Mouse (Mus musculus): ENCODE data around the gene Olfr373. TPM values are rescaled to one million over a fixed set of nuclear protein-coding genes. Genes with fewer than 3 reads are reported as not detected.
"Not testable (repeated sequence)": the region's sequence is repeated elsewhere in the genome, so short reads cannot be mapped to it uniquely, and the experiment has no call there.

The Olfr373 gene
- polyA plus RNA-seq (2014; fragmentation: Nextera tagmentation; extraction: Ambion mirVana) = not detected in 2 replicates

DNA sequence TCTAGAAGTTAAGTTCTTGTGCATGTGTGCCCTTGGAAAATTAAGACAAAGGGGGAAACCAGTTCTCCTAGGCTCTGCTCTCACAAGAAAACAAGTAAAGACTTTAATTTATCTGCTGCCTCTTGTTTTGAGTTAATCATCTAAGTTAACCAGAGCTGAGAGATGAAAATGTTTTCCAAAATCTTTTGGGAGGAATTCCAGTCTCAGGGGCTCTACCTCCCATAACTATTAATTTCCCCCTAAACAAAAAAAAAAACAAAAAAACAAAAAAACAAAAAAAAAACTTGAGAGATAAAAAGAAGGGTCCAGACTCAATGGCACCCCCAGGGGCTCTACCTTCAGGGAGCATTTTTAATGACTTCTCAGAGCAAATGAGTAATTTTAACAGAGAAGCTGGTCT, at the start of gene Olfr373:
Gene Olfr373 (plus strand): TSS at position 301 of the 400 bp plus-strand sequence.
- not testable (repeated sequence) for H3K27me3 ChIP-seq (ENCODE audit: control insufficient read depth, insufficient read depth, low read length); ATAC-seq (ENCODE audit: low FRiP score, low TSS enrichment); H3K4me3 ChIP-seq (replicated peaks; ENCODE audit: low read depth, low read length); H3K27ac ChIP-seq (replicated peaks; ENCODE audit: low read depth, low read length); H3K9me3 ChIP-seq (ENCODE audit: control insufficient read depth, low read length); DNase-seq; H3K9ac ChIP-seq (replicated peaks; ENCODE audit: low read length); H3K36me3 ChIP-seq (ENCODE audit: control insufficient read depth, insufficient read depth, low read length); H3K4me1 ChIP-seq (ENCODE audit: control insufficient read depth, insufficient read depth, low read length); H3K4me2 ChIP-seq (ENCODE audit: low read length)

DNA sequence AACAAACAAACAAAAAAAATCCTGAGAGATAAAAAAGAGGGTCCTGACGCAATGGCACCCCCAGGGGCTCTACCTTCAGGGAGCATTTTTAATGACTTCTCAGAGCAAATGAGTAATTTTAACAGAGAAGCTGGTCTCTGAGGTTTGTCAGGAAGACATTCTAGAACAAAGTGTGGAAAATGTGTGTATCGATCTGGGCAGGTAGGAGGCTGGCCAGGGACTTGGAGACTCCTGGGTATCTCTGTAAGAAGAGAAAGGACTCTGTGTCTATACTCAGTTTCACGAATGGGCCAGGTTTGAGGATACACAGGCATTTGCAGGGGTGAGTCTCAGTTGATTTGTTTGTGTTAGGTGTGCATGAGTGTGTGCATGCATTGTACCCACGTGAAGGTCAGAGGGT, 42.1 kb upstream of the Olfr373 start, which contains the start of gene Olfr372:
Gene Olfr372 (plus strand): TSS at position 301 of the 400 bp plus-strand sequence.
- DNase-seq; ATAC-seq (ENCODE audit: low FRiP score, low TSS enrichment); H3K4me2 ChIP-seq (ENCODE audit: low read length); H3K9me3 ChIP-seq (ENCODE audit: control insufficient read depth, low read length); H3K36me3 ChIP-seq (ENCODE audit: control insufficient read depth, insufficient read depth, low read length); H3K27me3 ChIP-seq (ENCODE audit: control insufficient read depth, insufficient read depth, low read length); H3K27ac ChIP-seq (replicated peaks; ENCODE audit: low read depth, low read length); H3K4me1 ChIP-seq (ENCODE audit: control insufficient read depth, insufficient read depth, low read length); H3K4me3 ChIP-seq (replicated peaks; ENCODE audit: low read depth, low read length); H3K9ac ChIP-seq (replicated peaks; ENCODE audit: low read length): not testable (repeated sequence)
- 88% methylated on average over 4 of the region's 4 CpGs for WGBS

DNA sequence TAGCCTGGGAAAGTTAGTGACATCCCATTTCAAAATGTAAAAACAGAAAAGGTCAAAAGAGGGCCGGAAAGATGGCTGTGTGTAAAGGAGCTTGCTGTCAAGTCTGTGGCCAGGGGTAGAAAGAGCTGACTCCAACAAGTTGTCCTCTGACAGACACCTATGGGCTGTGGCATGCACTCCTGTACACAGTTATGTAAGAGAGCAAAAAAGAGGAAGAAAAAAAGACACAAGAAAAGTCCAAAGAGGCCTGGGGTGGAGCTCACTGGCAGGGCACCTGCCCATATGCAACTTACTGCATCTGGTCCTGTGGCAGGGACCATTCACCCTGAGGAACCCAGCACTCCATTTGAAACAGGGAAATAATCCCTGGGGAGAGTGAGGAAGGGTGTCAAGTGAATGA, 40.5 kb upstream of the Olfr373 start:
- Histone ChIP-seq H3K36me3 (ENCODE audit: control insufficient read depth, insufficient read depth, low read length) (no peaks in the 10 kb centered on the region), H3K9me3 (ENCODE audit: control insufficient read depth, low read length) (no peaks in the 10 kb centered on the region), H3K9ac (replicated peaks; ENCODE audit: low read length) (no peak overlapping the region), H3K4me1 (ENCODE audit: control insufficient read depth, insufficient read depth, low read length) (no peaks in the 10 kb centered on the region), H3K27ac (replicated peaks; ENCODE audit: low read depth, low read length) (no peak overlapping the region), H3K4me2 (ENCODE audit: low read length) (no peak overlapping the region), H3K4me3 (replicated peaks; ENCODE audit: low read depth, low read length) (no peak overlapping the region), H3K27me3 (ENCODE audit: control insufficient read depth, insufficient read depth, low read length) (no peaks in the 10 kb centered on the region)
- DNase-seq (no peak), ATAC-seq (ENCODE audit: low FRiP score, low TSS enrichment) (no peak)
- WGBS = 92% methylated on average over 1 of the region's 1 CpGs

DNA sequence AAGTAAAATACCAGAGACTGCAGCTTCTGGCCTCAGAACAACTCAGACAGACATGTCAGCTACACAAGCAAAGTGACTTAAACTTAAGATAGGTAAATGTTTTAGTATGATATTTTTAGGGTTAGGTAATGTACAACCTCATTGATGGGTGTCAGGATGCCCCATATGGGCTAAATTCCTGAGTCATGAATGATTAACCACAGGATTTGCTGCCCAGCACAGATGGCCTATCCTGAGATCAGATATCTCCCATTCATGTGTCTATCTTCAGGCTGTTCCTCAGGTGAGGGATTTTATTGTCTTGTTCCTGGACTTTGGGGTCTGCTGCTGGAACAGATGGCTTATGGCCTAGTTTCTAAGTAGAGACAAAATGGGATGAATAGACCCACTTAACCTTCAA, 28.3 kb upstream of the Olfr373 start:
- not testable (repeated sequence) for H3K4me2 ChIP-seq (ENCODE audit: low read length); H3K4me3 ChIP-seq (replicated peaks; ENCODE audit: low read depth, low read length); H3K9ac ChIP-seq (replicated peaks; ENCODE audit: low read length); H3K36me3 ChIP-seq (ENCODE audit: control insufficient read depth, insufficient read depth, low read length); DNase-seq; H3K9me3 ChIP-seq (ENCODE audit: control insufficient read depth, low read length); H3K4me1 ChIP-seq (ENCODE audit: control insufficient read depth, insufficient read depth, low read length); H3K27ac ChIP-seq (replicated peaks; ENCODE audit: low read depth, low read length); H3K27me3 ChIP-seq (ENCODE audit: control insufficient read depth, insufficient read depth, low read length); ATAC-seq (ENCODE audit: low FRiP score, low TSS enrichment)

- H3K27ac ChIP-seq (replicated peaks; ENCODE audit: low read depth, low read length); H3K36me3 ChIP-seq (ENCODE audit: control insufficient read depth, insufficient read depth, low read length); DNase-seq; H3K27me3 ChIP-seq (ENCODE audit: control insufficient read depth, insufficient read depth, low read length); ATAC-seq (ENCODE audit: low FRiP score, low TSS enrichment); H3K4me2 ChIP-seq (ENCODE audit: low read length); H3K9ac ChIP-seq (replicated peaks; ENCODE audit: low read length); H3K9me3 ChIP-seq (ENCODE audit: control insufficient read depth, low read length); H3K4me1 ChIP-seq (ENCODE audit: control insufficient read depth, insufficient read depth, low read length); H3K4me3 ChIP-seq (replicated peaks; ENCODE audit: low read depth, low read length): not testable (repeated sequence)
- 83% methylated on average over 3 of the region's 4 CpGs for WGBS
Measured at GRCm38 (mm10) chr8:72057643-72058042, 25.3 kb upstream of the Olfr373 start.

- not testable (repeated sequence) for H3K4me1 ChIP-seq (ENCODE audit: control insufficient read depth, insufficient read depth, low read length); H3K9ac ChIP-seq (replicated peaks; ENCODE audit: low read length)
- WGBS = 88% methylated on average over 1 of the region's 1 CpGs
Measured at GRCm38 (mm10) chr8:72066819-72067399, 16.1 kb upstream of the Olfr373 start.

GRCm38 (mm10) chr8:72084744-72085143, 1.8 kb downstream of the Olfr373 start:
- 77% methylated on average over 5 of the region's 5 CpGs for WGBS

More at GRCm38 (mm10) chr8:72066819-72067399, 16.1 kb upstream of the Olfr373 start:
- H3K36me3 ChIP-seq (ENCODE audit: control insufficient read depth, insufficient read depth, low read length); H3K4me2 ChIP-seq (ENCODE audit: low read length); H3K27ac ChIP-seq (replicated peaks; ENCODE audit: low read depth, low read length); ATAC-seq (ENCODE audit: low FRiP score, low TSS enrichment); DNase-seq; H3K9me3 ChIP-seq (ENCODE audit: control insufficient read depth, low read length); H3K4me3 ChIP-seq (replicated peaks; ENCODE audit: low read depth, low read length); H3K27me3 ChIP-seq (ENCODE audit: control insufficient read depth, insufficient read depth, low read length): not testable (repeated sequence)

DNA sequence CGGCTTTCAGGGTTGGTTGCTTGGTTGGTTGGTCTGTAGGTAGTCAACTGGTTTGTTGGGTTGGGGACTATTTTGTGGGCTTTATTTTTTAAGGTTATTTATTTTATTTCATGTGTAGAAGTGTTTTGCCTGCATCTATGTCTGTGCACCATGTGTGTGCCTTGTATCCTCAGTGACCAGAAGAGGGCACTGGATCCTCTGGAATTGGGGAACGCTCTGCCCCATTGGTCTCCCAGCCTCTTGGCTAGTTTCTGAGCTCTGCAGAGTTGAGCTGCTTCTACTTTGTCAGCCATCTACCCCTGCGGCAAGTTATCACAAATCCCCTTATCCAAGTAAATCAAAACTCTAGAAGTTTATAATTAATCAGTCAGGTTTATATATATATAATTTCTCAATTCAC, 4.6 kb downstream of the Olfr373 start:
- not testable (repeated sequence) for H3K4me1 ChIP-seq (ENCODE audit: control insufficient read depth, insufficient read depth, low read length); DNase-seq; H3K27me3 ChIP-seq (ENCODE audit: control insufficient read depth, insufficient read depth, low read length); H3K4me3 ChIP-seq (replicated peaks; ENCODE audit: low read depth, low read length); H3K9me3 ChIP-seq (ENCODE audit: control insufficient read depth, low read length); ATAC-seq (ENCODE audit: low FRiP score, low TSS enrichment); H3K9ac ChIP-seq (replicated peaks; ENCODE audit: low read length); H3K27ac ChIP-seq (replicated peaks; ENCODE audit: low read depth, low read length); H3K4me2 ChIP-seq (ENCODE audit: low read length); H3K36me3 ChIP-seq (ENCODE audit: control insufficient read depth, insufficient read depth, low read length)
- WGBS = 86% methylated on average over 3 of the region's 3 CpGs

More at GRCm38 (mm10) chr8:72084744-72085143, 1.8 kb downstream of the Olfr373 start:
- H3K9ac ChIP-seq (replicated peaks; ENCODE audit: low read length) = no peak overlapping the region
- H3K27me3 ChIP-seq (ENCODE audit: control insufficient read depth, insufficient read depth, low read length) = no peaks in the 10 kb centered on the region
- no peaks in the 10 kb centered on the region for H3K9me3 ChIP-seq (ENCODE audit: control insufficient read depth, low read length)
- H3K4me2 ChIP-seq (ENCODE audit: low read length) = no peak overlapping the region
- H3K4me1 ChIP-seq (ENCODE audit: control insufficient read depth, insufficient read depth, low read length) = no peaks in the 10 kb centered on the region
- no peak overlapping the region for H3K4me3 ChIP-seq (replicated peaks; ENCODE audit: low read depth, low read length)
- DNase-seq (no peak), ATAC-seq (ENCODE audit: low FRiP score, low TSS enrichment) (no peak)
- no peaks in the 10 kb centered on the region for H3K36me3 ChIP-seq (ENCODE audit: control insufficient read depth, insufficient read depth, low read length)
- H3K27ac ChIP-seq (replicated peaks; ENCODE audit: low read depth, low read length) = no peak overlapping the region

- not testable (repeated sequence) for H3K9me3 ChIP-seq (ENCODE audit: control insufficient read depth, low read length); H3K27ac ChIP-seq (replicated peaks; ENCODE audit: low read depth, low read length); H3K4me2 ChIP-seq (ENCODE audit: low read length); H3K9ac ChIP-seq (replicated peaks; ENCODE audit: low read length); H3K36me3 ChIP-seq (ENCODE audit: control insufficient read depth, insufficient read depth, low read length); ATAC-seq (ENCODE audit: low FRiP score, low TSS enrichment); H3K4me1 ChIP-seq (ENCODE audit: control insufficient read depth, insufficient read depth, low read length); H3K27me3 ChIP-seq (ENCODE audit: control insufficient read depth, insufficient read depth, low read length); H3K4me3 ChIP-seq (replicated peaks; ENCODE audit: low read depth, low read length); DNase-seq
Measured at GRCm38 (mm10) chr8:72096721-72097120, 13.7 kb downstream of the Olfr373 start.

Data from midbrain, embryonic 14.5 days (tissue).